Mouse (Mus musculus) layer of hippocampus, postnatal 10 days (tissue): ENCODE data around the gene Trpv2. TPM values are rescaled to one million over a fixed set of nuclear protein-coding genes. Genes with fewer than 3 reads are reported as not detected.
A peak's percentile ranks its signal among the peaks of the same experiment; 100 is the strongest.

Source experiments
- DNase-seq, 2 experiments: peaks; one replicate each; pipeline ENCODE4 v3.0.0; 2021; ENCODE audit warnings: low spot score in 2 of 2
- long read RNA-seq: library from polyadenylated mRNA; stranded (forward); transcript quantifications from one replicate; pipeline ENCODE4 v2.0.0, GENCODE M21; 2023
- total RNA-seq, 2 experiments: library from RNA; stranded (reverse); gene quantifications; 2 replicates each; pipeline ENCODE4 v1.2.3; 2021

The Trpv2 gene
- 10 to 100 TPM; 26.1 to 26.3 TPM for total RNA-seq
- long read RNA-seq, partial matches to known transcripts, result 10 of 13 reads
- long read RNA-seq, other reads (novel, unspliced or antisense), result 3 of 13 reads

DNA sequence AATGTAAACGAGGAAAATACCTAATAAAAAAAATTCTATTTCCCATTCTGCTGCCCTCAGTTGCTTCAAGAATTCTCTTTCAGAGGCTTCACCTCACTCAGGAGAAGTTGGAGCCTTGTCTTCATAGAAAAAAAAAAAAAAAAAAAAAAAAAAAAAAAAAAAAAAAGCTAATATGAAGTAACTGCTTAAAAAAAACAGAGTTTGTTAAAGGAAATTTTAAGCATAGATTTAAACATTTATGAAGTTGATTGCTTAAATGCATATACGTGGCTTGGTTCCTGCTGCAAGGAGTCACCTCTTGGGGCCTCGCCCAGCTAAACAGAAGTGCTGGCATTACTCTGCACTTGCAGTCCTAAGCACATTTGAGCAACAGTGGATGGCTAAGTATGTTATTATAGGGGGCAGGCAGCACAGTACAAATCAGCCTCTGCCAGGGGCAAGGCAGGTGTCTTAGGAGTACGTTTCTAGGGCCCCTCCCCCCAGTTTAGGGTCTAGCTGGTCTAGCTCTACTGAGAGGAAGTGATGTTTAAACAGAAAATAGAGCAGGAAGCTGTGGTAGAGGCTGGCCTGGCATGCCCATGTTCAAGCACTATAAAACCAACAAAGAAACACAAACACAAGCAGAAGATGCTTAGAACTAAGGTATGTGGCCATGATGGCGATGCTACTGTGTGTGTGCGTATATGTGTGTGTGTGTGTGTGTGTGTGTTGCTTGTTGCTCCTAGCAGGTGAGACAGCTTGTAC is at the start of gene Trpv2:
Trpv2 (plus strand) TSS at position 528 of the 744 bp plus-strand sequence.
- no peak for DNase-seq

DNA sequence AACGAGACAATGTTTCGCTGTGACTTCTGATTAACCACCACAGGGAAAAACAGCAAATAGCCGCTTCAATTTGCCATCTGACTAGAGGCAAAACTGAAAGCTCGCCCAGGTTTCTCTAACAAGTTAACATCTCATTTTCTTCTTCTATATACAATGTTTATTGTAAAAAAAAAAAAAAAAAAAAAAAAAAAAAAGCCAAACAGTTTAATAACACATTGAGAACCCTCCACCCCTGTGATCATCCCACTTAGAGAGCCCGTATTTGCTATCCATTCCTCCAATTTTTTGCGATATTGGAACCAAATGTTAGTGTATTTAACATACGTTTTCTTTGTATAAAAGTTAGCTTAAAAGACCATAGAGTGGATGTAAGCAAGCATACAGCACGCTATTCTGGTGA is 37.2 kb upstream of the Trpv2 start:
- DNase-seq, result no peak

DNA sequence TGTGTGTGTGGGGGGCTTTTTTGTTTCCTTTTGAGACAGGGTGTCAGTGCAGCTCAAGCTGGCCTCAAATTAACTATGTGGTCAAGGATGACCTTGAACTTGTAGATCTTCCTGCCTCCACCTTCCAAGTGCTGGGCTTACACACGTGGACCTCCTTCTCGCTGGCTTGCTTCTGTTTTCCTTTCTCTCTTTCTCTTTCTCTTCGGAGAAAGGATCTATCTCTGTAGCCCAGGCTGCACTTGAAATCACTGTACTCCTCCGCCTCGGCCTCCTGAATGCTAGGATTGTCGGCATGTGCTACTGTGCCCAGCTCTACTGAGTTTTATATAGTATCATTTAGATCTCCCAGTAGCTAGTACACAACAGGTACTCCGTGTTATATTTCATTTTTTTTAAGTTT is 36.7 kb upstream of the Trpv2 start:
- peak in 1 of 2 experiments; percentile 18 for DNase-seq

DNA sequence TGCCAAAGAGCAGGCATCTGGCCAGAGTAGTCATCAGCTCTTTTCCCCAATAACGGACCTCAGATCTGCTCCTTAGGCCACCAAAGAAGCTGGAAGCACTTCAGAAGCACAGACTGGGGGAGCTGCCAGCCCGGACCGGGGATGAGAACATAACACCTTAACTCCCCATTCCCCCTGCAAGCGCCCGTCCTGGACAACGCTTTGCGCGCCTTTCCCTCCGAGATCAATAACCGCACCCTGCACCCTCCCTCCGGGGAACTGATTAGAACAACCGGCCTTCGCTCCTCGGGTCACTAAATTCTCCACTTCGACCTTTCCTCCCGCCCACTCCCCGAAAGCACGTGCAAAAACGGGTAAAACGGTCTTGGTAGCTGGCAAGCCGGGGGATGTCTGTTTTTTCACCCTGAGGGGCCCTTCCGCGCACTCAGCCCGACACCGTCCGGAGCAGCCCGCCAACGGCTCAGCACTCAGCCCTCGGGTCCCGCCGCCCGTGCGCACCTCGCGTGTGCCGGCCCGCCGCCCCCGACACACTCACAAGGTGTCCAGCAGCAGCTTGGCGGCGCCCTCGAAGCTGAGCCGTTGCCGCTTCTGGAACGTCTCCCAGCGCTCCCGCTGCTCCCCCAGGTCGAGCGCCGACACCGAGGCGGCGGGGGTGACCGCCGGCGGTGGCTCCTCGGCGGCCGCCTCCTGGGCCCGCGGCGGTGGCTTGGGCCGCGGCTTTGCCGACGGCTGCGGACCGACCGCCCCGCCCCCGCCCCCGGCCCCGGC is 35.8 kb upstream of the Trpv2 start:
- DNase-seq, result peak; percentile 56 to 73

DNA sequence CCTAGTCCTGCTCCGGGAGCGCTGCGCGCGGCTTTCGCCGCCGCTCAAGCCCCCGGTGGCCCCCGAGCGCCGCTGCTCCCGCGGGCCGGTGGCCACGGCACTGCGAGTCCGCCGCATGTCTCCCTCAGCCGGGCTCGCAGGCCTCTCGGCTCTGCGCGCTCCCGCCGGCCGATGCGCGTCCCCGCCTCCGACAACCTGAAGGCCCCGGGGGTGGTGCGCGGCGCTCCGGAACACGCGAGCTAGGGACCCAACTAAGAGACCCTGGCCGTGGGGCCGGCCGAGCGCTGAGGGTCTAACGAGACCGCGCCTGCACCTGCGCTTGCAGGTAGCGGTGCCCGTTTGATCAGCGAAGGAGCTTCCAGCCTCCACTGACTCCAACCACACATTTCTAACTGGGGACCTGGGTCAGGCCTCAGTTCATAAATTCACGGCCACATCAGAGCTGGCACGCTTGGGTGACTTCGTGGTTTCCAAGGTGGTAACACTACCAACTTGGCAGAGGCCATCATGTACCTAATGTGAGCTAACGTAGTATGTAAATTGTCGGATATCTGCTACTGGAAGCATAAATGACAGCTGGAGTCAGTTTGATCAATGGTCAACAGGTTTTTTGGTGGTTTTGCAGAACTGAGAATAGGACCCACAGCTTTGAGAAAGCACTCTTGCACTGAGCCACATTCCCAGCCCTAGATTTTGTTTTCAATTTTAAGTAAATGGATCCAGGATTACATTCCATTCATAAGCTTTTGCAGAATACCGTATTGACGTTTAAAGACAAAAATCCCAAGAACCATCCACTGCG is 35.0 kb upstream of the Trpv2 start, which contains the start of gene Cenpv:
Cenpv (minus strand) TSS at position 173 of the 802 bp plus-strand sequence.
- DNase-seq, result peak; percentile 76 to 85

DNA sequence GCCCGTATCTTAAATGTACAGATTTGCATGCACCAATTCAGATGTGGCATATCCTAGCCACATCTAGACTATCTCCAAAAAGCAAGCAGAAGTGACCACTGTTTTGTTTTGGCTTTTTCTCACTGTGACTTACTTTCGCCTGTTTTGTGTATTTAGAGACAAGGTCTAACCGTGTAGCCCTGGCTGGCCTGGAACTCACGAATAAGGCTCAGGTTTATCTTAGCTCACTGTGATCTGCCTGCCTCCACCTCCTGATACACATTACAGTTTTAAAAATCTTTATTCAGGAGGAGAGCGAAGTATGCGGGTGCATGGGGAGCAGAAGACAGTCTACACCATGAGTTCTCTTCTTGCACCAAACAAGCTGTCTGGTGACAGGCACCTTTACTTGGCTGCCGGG is 34.1 kb upstream of the Trpv2 start:
- DNase-seq, result no peak

DNA sequence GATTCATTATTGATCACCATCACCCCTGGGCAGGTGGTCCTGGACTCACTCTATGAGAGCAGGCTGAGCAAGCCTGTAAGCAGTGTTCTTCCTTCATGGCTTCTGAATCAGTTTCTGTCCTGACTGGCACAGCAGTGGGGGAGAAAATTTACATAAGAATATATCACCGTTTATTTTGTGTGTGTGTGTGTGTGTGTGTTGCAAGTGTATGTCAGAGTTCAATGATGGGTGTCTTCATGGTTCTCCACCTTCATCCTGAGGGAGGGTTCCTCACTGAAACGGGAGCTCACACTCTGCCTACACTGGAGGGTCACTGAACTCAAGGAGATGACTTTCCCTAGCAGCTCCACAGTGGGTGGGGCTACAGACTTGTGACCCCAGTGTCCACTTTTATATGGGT is 33.3 kb upstream of the Trpv2 start:
- DNase-seq, result no peak

DNA sequence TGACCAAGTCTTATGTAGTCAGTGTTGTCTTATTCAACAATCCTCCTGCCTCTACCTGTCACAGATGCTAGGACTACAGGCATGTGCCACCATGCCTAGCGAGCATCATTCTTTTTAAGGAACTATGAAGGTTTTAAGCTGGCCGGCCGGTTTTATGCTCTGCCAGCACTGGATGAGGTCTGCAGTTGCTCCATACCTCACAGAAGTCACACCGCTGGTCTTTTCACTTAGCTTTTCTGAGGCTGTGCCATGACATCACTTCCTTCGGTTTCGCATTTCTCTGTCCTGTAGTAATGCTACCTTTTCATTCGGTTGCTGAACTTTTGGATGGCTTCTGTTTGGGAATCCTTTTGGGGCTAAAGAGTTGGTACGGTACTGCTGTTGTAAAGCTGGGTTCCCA is 32.7 kb upstream of the Trpv2 start:
- DNase-seq, result no peak

DNA sequence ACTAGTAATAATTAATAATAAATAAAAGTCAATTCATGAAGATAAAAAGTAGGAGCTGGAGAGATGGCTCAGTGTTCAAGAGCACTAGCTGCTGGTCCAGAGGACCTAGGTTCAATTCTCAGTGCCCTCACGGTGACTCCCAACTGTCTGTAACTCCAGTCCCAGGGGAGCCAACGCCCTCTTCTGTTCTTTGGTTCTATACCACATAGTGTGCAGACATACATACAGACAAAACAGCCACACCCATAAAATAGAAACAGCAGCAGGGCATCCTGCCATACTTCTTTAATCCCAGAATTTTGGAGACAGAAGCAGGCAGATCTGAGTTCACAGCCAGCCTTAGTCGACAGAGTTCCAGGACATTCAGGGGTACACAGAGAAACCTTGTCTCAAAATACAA is 30.3 kb upstream of the Trpv2 start:
- no peak for DNase-seq

DNA sequence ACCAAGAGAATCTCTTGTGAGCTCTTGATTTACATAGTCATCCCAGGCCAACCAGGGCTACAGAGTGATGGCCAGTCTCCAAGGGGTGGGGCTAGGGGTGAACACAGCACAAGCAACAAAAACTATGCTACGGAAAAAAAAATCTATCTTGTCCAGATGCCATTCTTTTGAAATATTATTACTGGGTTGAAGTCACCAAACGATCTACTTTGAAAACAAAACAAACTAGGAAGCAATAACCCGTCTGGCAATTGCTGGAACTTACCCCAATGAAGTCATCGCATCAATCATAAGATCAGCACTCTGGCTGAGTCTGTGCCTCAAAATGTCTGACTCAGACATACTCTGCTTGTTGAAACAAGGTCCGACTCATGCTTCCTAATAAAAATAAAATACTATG is 24.5 kb upstream of the Trpv2 start:
- DNase-seq, result peak; percentile 49 to 55

DNA sequence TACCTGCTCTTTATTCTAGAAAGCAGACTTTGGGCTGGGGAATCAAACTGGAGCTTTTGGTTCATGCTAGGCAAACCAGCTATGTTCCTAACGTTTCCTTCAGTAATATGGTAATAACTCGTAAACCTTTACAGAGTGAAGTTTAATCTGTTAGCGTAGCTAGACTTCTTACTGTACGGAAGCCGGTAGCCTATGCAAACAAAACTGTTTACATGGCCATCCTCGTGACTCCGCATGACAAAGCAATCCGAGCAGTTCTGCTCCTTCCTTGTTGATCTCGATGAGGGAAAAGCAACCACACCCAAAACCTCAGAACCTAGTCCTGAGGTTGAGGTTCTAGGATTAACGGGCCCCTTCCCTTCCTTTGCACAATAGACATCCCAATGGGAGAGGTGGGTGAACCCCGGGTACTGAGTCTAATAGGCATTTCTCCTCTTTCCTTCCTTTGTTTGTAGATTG is 24.0 kb upstream of the Trpv2 start:
- DNase-seq, result peak; percentile 41 to 44

DNA sequence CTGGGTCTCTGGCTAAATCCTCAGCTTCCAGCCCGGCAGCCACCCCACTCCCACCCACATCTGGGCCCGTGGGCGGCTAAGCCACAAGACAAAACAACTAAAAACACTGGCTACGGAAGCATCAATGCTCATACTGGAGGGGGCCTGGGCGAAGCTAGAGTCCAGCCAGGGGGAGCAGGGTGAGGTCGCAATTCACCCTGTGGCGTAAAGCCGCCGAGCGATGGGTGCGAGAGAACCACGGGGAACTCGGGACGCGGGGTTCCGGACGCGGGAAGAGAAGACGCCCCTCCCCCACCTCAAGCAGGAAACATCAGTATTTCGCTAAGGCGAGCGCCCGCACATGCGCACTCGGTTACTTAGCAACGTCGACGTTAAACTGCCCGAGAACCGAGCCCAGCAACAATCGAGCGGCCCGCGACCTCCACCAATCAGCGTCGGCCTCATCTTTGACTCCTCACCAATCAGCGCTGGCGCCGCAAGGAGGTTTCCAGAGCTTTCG is 23.5 kb upstream of the Trpv2 start, which contains the start of gene Ubb:
Ubb (plus strand) TSS at position 445 of the 499 bp plus-strand sequence.
- peak; percentile 99 for DNase-seq

DNA sequence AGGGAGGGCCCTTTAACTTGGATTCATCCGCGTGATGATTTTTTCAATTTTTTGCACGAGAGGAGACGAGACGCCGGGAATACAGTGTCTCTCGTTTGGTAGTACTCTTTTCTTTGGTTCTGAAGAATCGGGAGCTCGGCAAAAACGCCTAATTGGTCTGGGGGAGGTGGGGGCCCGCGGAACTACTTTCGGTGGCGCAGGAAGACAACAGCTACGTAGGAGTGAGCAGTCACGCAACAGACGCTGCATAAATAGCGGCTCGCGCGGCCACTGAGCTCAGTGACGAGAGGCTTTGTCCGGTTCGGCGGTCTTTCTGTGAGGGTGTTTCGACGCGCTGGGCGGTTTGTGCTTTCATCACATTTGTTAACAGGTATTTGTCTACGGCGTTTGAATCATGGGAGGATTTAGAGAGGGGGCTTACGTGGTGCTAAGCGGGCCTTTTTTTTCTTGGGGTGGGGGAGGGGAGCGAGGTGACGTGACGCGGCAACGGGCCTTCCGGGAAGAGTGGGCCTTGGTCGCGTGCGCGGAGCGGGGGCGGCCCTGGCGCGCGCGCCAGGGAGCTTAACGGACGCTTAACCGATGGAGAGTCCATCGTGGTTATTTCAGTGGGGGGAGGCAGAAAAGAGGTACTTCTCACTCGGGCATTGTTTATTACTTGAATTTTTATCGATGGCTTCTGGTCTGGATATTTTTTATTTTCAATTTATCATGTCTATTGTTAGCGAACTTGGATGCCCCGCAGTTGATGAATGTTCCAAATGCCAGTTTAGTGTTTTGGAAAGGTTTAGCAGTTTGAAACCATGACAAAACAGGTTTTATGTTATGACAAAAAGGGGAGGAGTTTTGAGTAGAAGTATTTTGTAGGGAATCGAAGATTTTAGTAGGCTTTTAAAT is 22.8 kb upstream of the Trpv2 start:
- peak; percentile 93 for DNase-seq

DNA sequence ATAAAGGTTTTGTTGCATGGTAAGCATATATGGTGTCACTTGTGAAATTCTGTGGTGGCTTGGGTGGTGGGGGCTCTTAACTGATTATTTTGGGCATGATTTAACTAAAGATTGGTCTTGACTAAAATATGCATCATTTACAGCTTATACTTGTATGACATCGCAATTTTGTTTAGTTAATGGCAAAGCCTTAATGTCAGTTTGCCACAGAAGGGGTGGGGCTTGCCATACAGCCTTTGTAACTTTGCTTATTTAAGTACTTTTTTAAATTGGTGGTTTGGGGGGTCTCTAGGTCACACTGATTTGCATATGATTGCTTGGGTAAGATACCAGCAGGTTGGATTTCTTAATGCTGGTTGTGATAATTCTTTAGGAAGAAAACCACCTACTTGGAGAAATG is 21.1 kb upstream of the Trpv2 start:
- no peak for DNase-seq

DNA sequence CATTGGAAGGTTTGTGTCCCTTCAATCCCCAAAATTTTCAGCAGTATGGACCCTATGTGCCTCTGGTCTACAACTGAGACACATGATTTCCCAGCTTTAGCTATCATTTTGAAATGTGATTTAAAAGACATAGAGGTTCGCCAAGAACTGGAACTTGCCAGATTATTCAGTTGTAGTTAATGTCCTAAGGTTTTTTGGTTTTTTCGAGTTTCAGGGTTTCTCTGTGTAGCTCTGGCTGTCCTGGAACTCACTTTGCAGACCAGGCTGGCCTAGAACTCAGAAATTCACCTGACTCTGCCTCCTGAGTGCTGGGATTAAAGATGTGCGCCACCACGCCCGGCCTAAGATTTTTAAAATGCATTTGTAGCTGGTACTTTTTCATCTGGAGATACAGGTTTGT is 20.7 kb upstream of the Trpv2 start:
- no peak for DNase-seq

DNA sequence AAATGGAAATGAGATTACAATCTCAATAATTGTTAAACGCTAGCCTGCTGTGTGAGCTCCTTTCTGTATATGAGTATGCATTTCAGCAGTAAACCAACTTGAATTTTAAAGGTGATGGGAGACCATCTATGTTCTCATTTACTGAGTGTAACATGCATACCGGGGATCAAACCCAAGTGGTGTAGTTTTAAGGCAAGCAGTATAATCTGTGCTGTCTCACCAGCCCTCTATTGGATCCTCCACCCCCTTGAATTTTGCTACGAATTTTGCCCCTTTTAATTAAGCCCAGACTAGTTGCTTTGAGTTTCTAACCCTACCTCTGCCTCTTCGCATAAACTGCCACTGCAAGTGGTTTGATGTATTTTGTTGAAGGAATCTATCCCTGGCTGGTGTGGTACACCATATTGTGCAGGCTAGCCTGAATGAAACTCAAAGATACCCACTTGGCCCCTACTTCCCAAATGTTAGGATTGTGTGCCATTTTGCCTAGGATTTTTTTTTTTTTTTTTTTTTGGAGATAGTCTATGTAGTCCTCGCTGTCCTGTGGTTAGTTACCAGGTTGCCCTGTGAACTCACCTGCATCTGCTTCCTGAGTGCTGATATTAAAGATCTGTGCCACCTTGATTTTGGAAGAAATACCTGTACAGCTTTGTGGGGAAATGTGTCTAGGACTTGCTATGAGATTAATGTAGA is 20.0 kb upstream of the Trpv2 start:
- DNase-seq, result no peak

DNA sequence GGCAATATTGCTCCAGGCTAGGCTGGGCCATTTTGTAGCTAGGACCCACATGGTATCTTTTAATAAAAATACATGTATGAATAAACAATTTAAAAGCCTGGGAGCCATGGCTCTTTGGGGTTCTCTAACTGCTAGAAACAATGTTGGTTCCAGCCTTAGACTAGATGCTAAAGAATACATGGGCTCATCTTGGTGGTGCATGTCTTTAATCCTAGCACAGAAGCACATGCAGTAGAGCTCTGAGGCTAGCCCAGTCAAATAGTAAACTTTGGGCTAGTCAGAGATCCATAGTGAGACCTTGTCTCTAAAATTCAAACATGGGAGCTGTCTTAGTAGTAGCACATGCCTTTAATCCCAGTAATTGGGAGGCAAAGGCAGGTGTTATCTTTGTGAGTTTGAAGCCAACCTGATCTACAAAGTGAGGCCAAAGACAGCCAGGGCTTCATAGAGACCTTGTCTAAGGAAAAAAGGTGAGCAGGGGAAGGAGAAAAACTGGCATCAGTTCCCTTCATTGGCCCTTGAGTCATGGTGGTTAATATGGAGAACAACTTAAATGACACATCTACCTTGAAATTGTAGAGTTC is 19.3 kb upstream of the Trpv2 start:
- no peak for DNase-seq

DNA sequence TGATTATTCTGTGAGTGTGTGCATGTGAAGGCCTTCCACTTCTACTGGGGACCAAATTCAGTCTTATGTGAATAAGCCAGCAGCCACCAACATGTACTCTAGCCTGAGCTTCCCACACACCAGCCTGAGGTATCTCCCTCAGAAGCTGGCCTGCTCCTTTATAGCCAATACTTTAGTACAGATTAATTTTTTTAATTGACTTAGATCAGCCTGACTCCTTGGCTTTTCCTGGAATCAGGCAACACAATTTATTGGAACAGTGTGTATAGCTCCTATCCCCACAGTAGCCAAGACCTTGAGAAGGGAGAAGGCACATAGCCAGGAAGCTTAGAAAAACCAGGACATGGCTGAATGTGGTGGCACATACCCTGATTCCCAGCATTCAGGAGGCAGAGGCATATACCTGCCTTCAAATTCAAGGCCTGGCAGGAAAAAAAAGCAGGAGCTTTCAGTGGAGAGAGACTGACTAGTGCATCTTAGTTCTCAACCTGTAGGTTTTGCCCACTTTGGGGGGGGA is 18.3 kb upstream of the Trpv2 start:
- DNase-seq, result no peak

DNA sequence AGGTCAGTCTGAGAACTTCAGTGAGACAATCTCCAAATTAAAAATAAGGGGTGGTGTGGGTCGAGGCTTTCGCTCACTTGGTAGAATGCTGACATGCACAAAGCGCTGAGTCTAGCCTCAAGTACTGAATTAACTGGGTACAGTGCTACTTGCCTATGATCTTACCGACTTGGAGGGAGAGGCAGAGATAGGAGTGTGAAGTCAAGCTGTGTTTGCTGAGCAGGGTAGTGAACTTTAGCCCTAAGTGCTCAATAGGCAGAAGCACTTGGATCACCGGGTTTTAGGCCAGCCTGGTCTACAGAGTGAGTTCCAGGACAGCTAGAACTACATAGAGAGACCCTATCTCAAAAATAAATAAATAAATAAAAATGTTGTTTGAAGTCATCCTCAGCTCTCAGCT is 17.1 kb upstream of the Trpv2 start:
- no peak for DNase-seq
